Mouse (Mus musculus) heart, adult 2 months (tissue): ENCODE measurements around the gene Pick1.

Experiments used
- CTCF ChIP-seq: fragments of 200-600 bp; IDR thresholded peaks from 2 replicates; pipeline ENCODE4 v1.8.1; 2022; ENCODE audit warnings: antibody characterized with exemption, mild to moderate bottlenecking, moderate library complexity
- EP300 ChIP-seq: fragments of 200-500 bp; IDR thresholded peaks from 2 replicates; pipeline ENCODE4 v1.6.1; 2011; ENCODE audit warnings: low read depth, low read length, control low read depth; ENCODE audit not compliant: insufficient read depth
- POLR2A ChIP-seq: fragments of 200-500 bp; IDR thresholded peaks from 2 replicates; pipeline ENCODE4 v1.6.1; 2011; ENCODE audit warnings: mild to moderate bottlenecking, low read depth, low read length, control low read depth; ENCODE audit not compliant: insufficient read depth

GRCm38 (mm10) chr15:79262375-79262774 is 33.4 kb downstream of the Pick1 start:
- TF ChIP-seq CTCF (peak; percentile 50; the same call in 1 of the 2 replicates), POLR2A (no peak), EP300 (no peak)
